Mouse (Mus musculus) E14TG2a.4 (cell line): ENCODE measurements at regions not wholly inside any gene's neighbourhood (a gene's known extent, or its start where the extent isn't known, plus 50 kb on each side); places are given as distances from the start of the nearest gene placed in this dataset.

Source experiments
- CTCF ChIP-seq: conservative IDR thresholded peaks from 2 replicates; pipeline ENCODE4 v1.5.1; 2014; ENCODE audit warnings: low read length
- POU5F1 ChIP-seq: IDR thresholded peaks from 2 replicates; pipeline ENCODE4 v1.6.1; 2014; ENCODE audit warnings: low read length, borderline replicate concordance

GRCm38 (mm10) chr13:112000293-112000665 lies 191.5 kb upstream of the Map3k1 start:
- no peak for TF ChIP-seq CTCF
- no peak for TF ChIP-seq POU5F1
